Mouse (Mus musculus) heart, postnatal 0 days (tissue): ENCODE data around the gene Tbc1d10a.

Experiments
- CTCF ChIP-seq: IDR thresholded peaks from 2 replicates; pipeline ENCODE4 v1.5.1; 2016; ENCODE audit warnings: antibody characterized with exemption, control low read depth, low read depth
- EP300 ChIP-seq: IDR thresholded peaks from 2 replicates; pipeline ENCODE4 v1.6.1; 2016; ENCODE audit warnings: antibody characterized with exemption, low read depth

DNA sequence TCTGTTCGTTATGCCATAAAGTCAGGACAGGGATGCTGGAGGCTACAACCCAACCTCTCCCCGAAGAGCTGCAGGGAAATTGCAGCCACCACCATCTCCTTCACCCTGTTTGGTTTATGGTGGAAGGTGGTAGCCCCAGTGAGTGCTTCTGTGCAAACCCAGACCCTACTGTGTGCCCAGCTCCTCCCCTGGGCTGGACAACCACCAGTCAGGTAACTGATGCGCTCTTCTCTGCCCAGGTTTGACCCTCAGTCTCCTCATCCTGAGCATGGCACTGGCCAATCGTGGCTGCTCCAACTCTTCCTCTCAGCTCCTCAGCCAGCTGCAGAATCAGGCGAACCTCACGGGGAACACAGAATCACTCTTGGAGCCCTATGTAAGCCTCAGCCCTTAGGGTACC is 51.6 kb downstream of the Tbc1d10a start:
- no peak for TF ChIP-seq CTCF
- no peak for TF ChIP-seq EP300
